Mouse (Mus musculus) lung, postnatal 10 days (tissue): Measurements from ENCODE around the gene Mogs.

ENCODE experiments used
- DNase-seq: peaks from one replicate; pipeline ENCODE4 v3.0.0; 2021

The Mogs gene

GRCm38 (mm10) chr6:83115011-83115671 lies at the start of gene Mogs:
Gene Mogs (plus strand): TSS chr6:83115496.
- peak; percentile 97 for DNase-seq

GRCm38 (mm10) chr6:83065995-83066394 lies 49.3 kb upstream of the Mogs start:
- no peak for DNase-seq

- no peak for DNase-seq
These were observed 48.9 kb upstream of the Mogs start for GRCm38 (mm10) chr6:83066441-83066840.

GRCm38 (mm10) chr6:83068221-83068620 lies 47.1 kb upstream of the Mogs start:
- no peak for DNase-seq

GRCm38 (mm10) chr6:83068706-83069487 lies 46.4 kb upstream of the Mogs start:
- no peak for DNase-seq

- no peak for DNase-seq
These were observed 45.6 kb upstream of the Mogs start for GRCm38 (mm10) chr6:83069488-83070246.

GRCm38 (mm10) chr6:83070247-83070310 lies 45.2 kb upstream of the Mogs start, which contains the start of gene Tlx2:
Gene Tlx2 (minus strand): TSS chr6:83070293.
- no peak for DNase-seq

- DNase-seq: no peak
These were observed 44.7 kb upstream of the Mogs start for GRCm38 (mm10) chr6:83070311-83071219.

- no peak for DNase-seq
These were observed 44.1 kb upstream of the Mogs start for GRCm38 (mm10) chr6:83071220-83071619.

- DNase-seq: no peak
These were observed 40.3 kb upstream of the Mogs start for GRCm38 (mm10) chr6:83074979-83075378.

GRCm38 (mm10) chr6:83077630-83078323 lies 37.5 kb upstream of the Mogs start, which contains the start of gene Pcgf1:
Gene Pcgf1 (plus strand): TSS chr6:83077869.
- DNase-seq: peak; percentile 47

GRCm38 (mm10) chr6:83078324-83078858 lies 36.9 kb upstream of the Mogs start:
- DNase-seq: peak; percentile 99

- no peak for DNase-seq
These were observed 35.1 kb upstream of the Mogs start for GRCm38 (mm10) chr6:83080210-83080609.

- no peak for DNase-seq
These were observed 31.8 kb upstream of the Mogs start for GRCm38 (mm10) chr6:83083497-83083896.

- DNase-seq: no peak
These were observed 30.8 kb upstream of the Mogs start for GRCm38 (mm10) chr6:83084477-83084876.

- no peak for DNase-seq
These were observed 28.9 kb upstream of the Mogs start, which contains the start of gene Lbx2 for GRCm38 (mm10) chr6:83086121-83087035. Gene Lbx2 (plus strand): TSS chr6:83086367.

GRCm38 (mm10) chr6:83087205-83087925 lies 27.9 kb upstream of the Mogs start:
- peak; percentile 41 for DNase-seq

- no peak for DNase-seq
These were observed 27.4 kb upstream of the Mogs start for GRCm38 (mm10) chr6:83087926-83088260.

- peak; percentile 64 for DNase-seq
These were observed 22.7 kb upstream of the Mogs start for GRCm38 (mm10) chr6:83092416-83093127.

- DNase-seq: no peak
These were observed 19.3 kb upstream of the Mogs start for GRCm38 (mm10) chr6:83095968-83096367.
